Mouse (Mus musculus) forebrain, embryonic 15.5 days (tissue): Measurements from ENCODE around the gene Ptpra. TPM values are rescaled to one million over a fixed set of nuclear protein-coding genes. Genes with fewer than 3 reads are reported as not detected.

Experiments
- ATAC-seq: fragments of 200-750 bp; cut with Nextera tagmentation; replicated peaks from 2 replicates; pipeline ENCODE4 v1.8.0; 2017; ENCODE audit warnings: mild to moderate bottlenecking, moderate TSS enrichment, moderate library complexity
- H3K27ac ChIP-seq: fragments of 300-500 bp; sonication (generic); replicated peaks from 2 replicates; pipeline ENCODE4 v1.5.1; 2015; ENCODE audit warnings: mild to moderate bottlenecking, inconsistent platforms
- H3K27me3 ChIP-seq: fragments of 300-500 bp; sonication (generic); 2 replicates; pipeline ENCODE4 v1.6.1; 2015; ENCODE audit warnings: inconsistent platforms
- H3K36me3 ChIP-seq: fragments of 300-500 bp; sonication (generic); 2 replicates; pipeline ENCODE4 v1.6.1; 2015; ENCODE audit warnings: mild to moderate bottlenecking, inconsistent platforms
- H3K4me1 ChIP-seq: fragments of 300-500 bp; sonication (generic); 2 replicates; pipeline ENCODE4 v1.6.1; 2015; ENCODE audit warnings: inconsistent platforms
- H3K4me2 ChIP-seq: fragments of 300-500 bp; sonication (generic); replicated peaks from 2 replicates; pipeline ENCODE4 v1.6.1; 2015; ENCODE audit warnings: mild to moderate bottlenecking, inconsistent platforms
- H3K4me3 ChIP-seq: fragments of 300-500 bp; sonication (generic); 2 replicates; pipeline ENCODE4 v1.5.1; 2015; ENCODE audit warnings: mild to moderate bottlenecking, inconsistent platforms
- H3K9ac ChIP-seq: fragments of 300-500 bp; sonication (generic); replicated peaks from 2 replicates; pipeline ENCODE4 v1.6.1; 2015; ENCODE audit warnings: mild to moderate bottlenecking, inconsistent platforms
- H3K9me3 ChIP-seq: fragments of 300-500 bp; sonication (generic); 2 replicates; pipeline ENCODE4 v1.6.1; 2016; ENCODE audit warnings: inconsistent platforms
- WGBS: fragments of 180-500 bp; shearing (Covaris S2); methylation state at CpG from one replicate; pipeline ENCODE4 v1.1.7; 2015; ENCODE audit warnings: mixed read lengths; 5-methylcytosine and 5-hydroxymethylcytosine counted together
- microRNA-seq: library from miRNA; unstranded; fragments of <30 nt; microRNA quantifications from one replicate; pipeline ENCODE4, GENCODE M21; 2016
- polyA plus RNA-seq: library from polyadenylated mRNA; unstranded; fragments of >200 nt; fragmentation: Nextera tagmentation; extraction: Ambion mirVana; gene quantifications from 2 replicates; pipeline ENCODE4 v1.2.1, GENCODE M21; 2015

The Ptpra gene
- polyA plus RNA-seq, 1 experiment from 2014 or later, result 160 TPM

DNA sequence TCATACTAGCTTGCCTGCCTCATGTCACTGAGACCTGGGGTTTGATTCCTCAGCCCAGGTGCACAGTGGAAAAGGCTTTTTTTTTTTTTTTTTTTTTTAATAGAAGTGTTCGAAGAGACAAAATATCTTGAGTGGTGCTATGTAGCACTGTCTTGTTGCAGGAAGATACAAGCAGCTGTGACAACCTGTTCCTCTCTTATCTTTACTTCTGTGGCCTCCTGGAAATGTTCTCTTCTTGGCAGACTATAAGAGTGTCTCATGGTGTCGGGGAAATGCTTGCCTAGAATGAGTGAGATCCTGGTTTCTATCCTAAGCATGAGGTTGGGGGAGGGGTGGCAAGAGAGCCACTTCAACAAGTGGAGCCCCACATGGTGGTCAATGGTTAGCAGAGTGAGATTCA lies 138.3 kb downstream of the Ptpra start:
- H3K9ac ChIP-seq, result no peak overlapping the region
- H3K36me3 ChIP-seq, result peaks cover 19% of the 10 kb centered on the region
- no peak overlapping the region for H3K4me3 ChIP-seq
- no peaks in the 10 kb centered on the region for H3K4me1 ChIP-seq
- H3K9me3 ChIP-seq, result no peaks in the 10 kb centered on the region
- H3K27ac ChIP-seq, result no peak overlapping the region
- 0 out of 2 replicates have a peak, but pooled peaks cover 5% of the 10 kb centered on the region for H3K27me3 ChIP-seq
- H3K4me2 ChIP-seq, result no peak overlapping the region
- no peak for ATAC-seq
- WGBS, result 97% methylated on average over 2 of the region's 2 CpGs

DNA sequence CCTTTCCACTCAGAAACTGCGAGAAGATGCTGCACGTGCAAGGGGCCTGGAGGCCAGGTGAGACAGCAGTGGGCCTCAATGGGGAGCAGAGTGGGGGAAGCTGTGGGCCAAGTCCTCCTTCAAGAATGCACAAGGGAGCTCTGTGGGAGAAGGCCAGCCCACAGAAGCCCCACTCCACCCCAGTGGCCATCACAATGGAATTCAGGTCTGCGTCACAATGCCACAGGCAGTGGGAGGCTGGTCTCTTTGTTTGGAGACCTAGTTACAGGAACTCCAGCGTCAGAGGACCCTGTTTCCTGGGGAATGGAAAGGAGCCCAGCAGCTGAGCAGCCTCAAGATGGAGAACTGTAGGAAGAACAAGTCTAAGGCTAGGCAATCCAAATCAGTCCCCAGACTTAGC lies 139.1 kb downstream of the Ptpra start:
- Histone ChIP-seq H3K9ac (no peak overlapping the region), H3K36me3 (peaks cover 21% of the 10 kb centered on the region), H3K9me3 (no peaks in the 10 kb centered on the region), H3K4me2 (no peak overlapping the region), H3K4me1 (no peaks in the 10 kb centered on the region), H3K27ac (no peak overlapping the region), H3K27me3 (0 out of 2 replicates have a peak, but pooled peaks cover under 1% of the 10 kb centered on the region), H3K4me3 (no peak overlapping the region)
- no peak for ATAC-seq
- WGBS, result 63% methylated on average over 4 of the region's 4 CpGs

DNA sequence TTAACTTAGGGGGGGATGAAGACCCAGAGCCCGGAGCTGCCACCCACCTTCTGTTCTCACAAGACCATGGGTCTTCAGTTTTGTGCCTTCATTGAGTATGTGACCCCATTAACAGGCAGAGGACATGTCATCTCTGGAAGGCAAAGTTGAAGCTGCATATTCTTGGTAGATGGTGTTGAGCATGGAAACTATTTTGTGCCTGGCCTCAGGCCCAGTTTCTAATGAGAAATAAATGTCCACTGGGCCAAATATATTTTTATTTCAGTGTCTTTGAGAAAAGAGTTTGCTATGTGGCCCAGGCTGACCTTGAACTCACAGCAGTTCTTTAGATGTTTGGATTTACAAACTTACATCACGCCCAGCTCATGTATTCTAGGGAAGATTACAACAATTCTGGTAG lies 139.7 kb downstream of the Ptpra start:
- Histone ChIP-seq H3K9ac (no peak overlapping the region), H3K27me3 (no peaks in the 10 kb centered on the region), H3K4me3 (no peak overlapping the region), H3K27ac (no peak overlapping the region), H3K4me2 (no peak overlapping the region), H3K4me1 (no peaks in the 10 kb centered on the region), H3K9me3 (no peaks in the 10 kb centered on the region), H3K36me3 (peaks cover 22% of the 10 kb centered on the region)
- ATAC-seq, result no peak
- 99% methylated on average over 2 of the region's 2 CpGs for WGBS

DNA sequence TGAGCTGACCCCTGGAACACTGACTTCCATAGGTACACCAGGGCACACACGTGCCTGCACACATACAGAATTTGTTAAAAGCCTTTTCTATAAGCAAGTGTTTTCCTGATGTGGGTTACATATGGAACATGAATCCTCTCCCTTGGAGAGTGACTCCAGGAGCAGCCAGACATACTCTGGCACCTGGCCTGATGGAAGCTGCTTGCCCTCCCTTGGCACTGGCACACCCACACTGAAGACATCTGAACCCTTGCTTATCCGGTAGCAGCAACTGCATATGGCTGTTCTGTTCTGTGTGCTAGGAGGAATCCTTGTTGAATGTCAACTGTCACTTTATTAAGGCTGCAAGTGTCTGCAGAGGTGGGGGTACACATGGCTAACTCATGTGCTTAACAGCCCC lies 140.9 kb downstream of the Ptpra start:
- Histone ChIP-seq H3K9ac (no peak overlapping the region), H3K36me3 (peaks cover 34% of the 10 kb centered on the region), H3K9me3 (no peaks in the 10 kb centered on the region), H3K27ac (no peak overlapping the region), H3K4me2 (no peak overlapping the region), H3K4me1 (no peaks in the 10 kb centered on the region), H3K27me3 (no peaks in the 10 kb centered on the region), H3K4me3 (no peak overlapping the region)
- 93% methylated on average over 2 of the region's 2 CpGs for WGBS
- no peak for ATAC-seq

DNA sequence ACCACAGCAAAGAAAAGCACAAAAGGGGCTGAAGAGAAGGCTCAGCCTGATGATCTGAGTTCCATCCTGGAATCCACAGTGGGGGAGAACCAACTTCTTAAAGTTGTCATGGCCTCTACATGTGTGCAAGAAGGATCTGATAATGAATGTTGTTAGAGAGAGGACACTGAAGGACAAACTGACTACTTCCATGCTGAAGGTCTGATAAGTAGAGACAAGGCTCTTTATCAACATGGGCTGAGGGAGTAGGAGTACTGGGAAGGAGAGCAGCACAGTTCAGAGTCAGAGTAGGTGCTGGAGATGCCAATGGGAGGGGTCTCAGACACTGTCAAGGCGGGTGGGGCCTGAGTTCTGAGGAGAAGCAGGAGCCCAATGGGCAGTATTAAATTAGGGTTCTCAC lies 145.5 kb downstream of the Ptpra start:
- no peak for ATAC-seq
- Histone ChIP-seq H3K9me3 (no peaks in the 10 kb centered on the region), H3K4me3 (no peak overlapping the region), H3K9ac (no peak overlapping the region), H3K4me1 (no peaks in the 10 kb centered on the region), H3K27ac (no peak overlapping the region), H3K4me2 (no peak overlapping the region), H3K36me3 (peaks cover 60% of the 10 kb centered on the region), H3K27me3 (no peaks in the 10 kb centered on the region)
- 95% methylated on average over 1 of the region's 1 CpGs for WGBS

DNA sequence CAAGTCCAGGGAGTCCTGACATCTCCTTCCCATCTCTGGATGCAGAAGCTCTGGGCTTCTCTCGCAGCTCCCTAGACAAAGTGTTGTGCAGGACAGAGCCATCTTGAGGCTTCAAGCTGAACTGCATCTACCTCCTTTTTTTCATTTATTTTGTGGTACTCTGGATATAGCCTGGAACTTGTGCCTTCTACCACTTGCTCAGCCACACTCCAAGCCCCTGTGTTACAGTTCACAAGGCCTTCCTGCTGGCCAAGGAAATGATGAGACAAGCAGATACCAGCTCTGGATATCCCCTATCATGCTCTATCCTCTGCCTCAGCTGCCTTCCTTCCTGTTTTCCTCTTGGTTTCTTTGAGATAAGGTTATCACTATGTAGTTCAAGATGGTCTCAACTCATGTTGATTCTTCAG lies 147.5 kb downstream of the Ptpra start:
- H3K4me1 ChIP-seq, result no peaks in the 10 kb centered on the region
- no peaks in the 10 kb centered on the region for H3K9me3 ChIP-seq
- WGBS, result 6% methylated on average over 1 of the region's 1 CpGs
- no peak overlapping the region for H3K4me2 ChIP-seq
- ATAC-seq, result peak; percentile 43; the same call in 1 of the 2 replicates
- no peak overlapping the region for H3K4me3 ChIP-seq
- no peak overlapping the region for H3K27ac ChIP-seq
- peaks cover 64% of the 10 kb centered on the region for H3K36me3 ChIP-seq
- H3K9ac ChIP-seq, result no peak overlapping the region
- no peaks in the 10 kb centered on the region for H3K27me3 ChIP-seq

DNA sequence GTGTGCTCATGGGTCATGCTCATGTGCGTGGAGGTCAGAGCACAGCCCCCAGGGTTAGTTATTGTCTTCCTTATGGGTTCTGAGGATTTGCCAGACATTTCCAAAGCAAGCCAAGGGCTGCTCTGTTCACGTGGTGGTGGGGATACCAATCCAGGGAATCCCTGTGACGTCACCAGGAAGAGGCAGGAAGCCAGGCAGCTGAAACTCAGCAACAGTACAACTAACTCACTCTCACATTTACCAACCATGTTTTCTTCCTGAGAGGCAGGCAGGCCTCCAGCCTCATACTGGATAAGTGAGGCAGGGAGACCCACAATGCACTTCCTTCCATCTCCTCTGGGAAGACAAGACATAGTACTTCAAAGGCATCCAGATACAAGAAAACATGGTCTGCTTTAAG lies 148.3 kb downstream of the Ptpra start:
- H3K4me1 ChIP-seq, result no peaks in the 10 kb centered on the region
- H3K9ac ChIP-seq, result no peak overlapping the region
- H3K4me3 ChIP-seq, result no peak overlapping the region
- H3K4me2 ChIP-seq, result no peak overlapping the region
- WGBS, result 76% methylated on average over 3 of the region's 3 CpGs
- no peaks in the 10 kb centered on the region for H3K9me3 ChIP-seq
- no peaks in the 10 kb centered on the region for H3K27me3 ChIP-seq
- H3K36me3 ChIP-seq, result peaks cover 69% of the 10 kb centered on the region
- no peak for ATAC-seq
- H3K27ac ChIP-seq, result no peak overlapping the region

DNA sequence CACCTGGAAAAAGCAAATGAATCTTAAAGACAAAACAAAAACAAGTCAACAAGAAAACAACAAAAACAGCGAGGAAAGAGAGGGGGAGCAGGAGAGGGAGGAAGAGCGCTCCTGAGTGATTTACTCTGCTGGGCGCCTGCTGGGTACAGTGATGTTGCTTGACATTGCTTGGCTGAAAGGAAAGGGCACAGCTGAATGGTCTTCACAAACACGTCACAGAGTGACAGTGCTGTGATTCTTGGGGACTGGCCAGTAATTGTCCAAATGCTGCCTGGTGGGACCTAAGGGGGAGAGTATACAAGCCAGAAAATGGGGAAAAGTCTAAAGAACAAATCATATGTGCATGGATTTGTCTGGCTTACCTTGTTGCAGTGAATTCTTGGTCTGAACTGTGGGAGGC lies 152.1 kb downstream of the Ptpra start:
- no peaks in the 10 kb centered on the region for H3K4me1 ChIP-seq
- WGBS, result 82% methylated on average over 4 of the region's 4 CpGs
- no peaks in the 10 kb centered on the region for H3K27me3 ChIP-seq
- H3K4me2 ChIP-seq, result no peak overlapping the region
- no peaks in the 10 kb centered on the region for H3K9me3 ChIP-seq
- no peak overlapping the region for H3K9ac ChIP-seq
- no peak overlapping the region for H3K27ac ChIP-seq
- no peak overlapping the region for H3K4me3 ChIP-seq
- H3K36me3 ChIP-seq, result peaks cover 49% of the 10 kb centered on the region
- no peak for ATAC-seq

Small RNAs within 50 kb of the gene (microRNA-seq; reads per million reads assigned to microRNA genes)
- gene Gm23876, result not detected

Other genes starting within 250 kb of the Ptpra start
- 239 and 271 TPM in 2 replicates for gene Nop56, start 175.8 kb upstream of the Ptpra start, polyA plus RNA-seq
- gene Idh3b, start 165.7 kb upstream of the Ptpra start, polyA plus RNA-seq, result 165 TPM in 2 replicates
- gene Ebf4, start 155.1 kb upstream of the Ptpra start, polyA plus RNA-seq, result 3.8 and 4.0 TPM in 2 replicates
- gene Cpxm1, start 52.7 kb upstream of the Ptpra start, polyA plus RNA-seq, result 14.6 and 15.2 TPM in 2 replicates
- 0.24 and 0.25 TPM in 2 replicates for gene Gm28372, start 45.0 kb upstream of the Ptpra start, polyA plus RNA-seq
- 0.42 and 0.45 TPM in 2 replicates for gene 1700020A23Rik, start 45.0 kb upstream of the Ptpra start, polyA plus RNA-seq
- not detected in 2 replicates for gene Tmem239, start 43.8 kb upstream of the Ptpra start, polyA plus RNA-seq
- 116 and 119 TPM in 2 replicates for gene Vps16, start 25.9 kb upstream of the Ptpra start, polyA plus RNA-seq
- gene Pced1a, start 25.6 kb upstream of the Ptpra start, polyA plus RNA-seq, result 12.4 and 12.8 TPM in 2 replicates
- 77.8 and 82.3 TPM in 2 replicates for gene Mrps26, start 113.5 kb downstream of the Ptpra start, polyA plus RNA-seq
- gene Oxt, start 125.9 kb downstream of the Ptpra start, polyA plus RNA-seq, result 1.4 and 2.6 TPM in 2 replicates
- gene Avp, start 132.3 kb downstream of the Ptpra start, polyA plus RNA-seq, result 5.4 and 49.3 TPM in 2 replicates
- 14.1 and 15.4 TPM in 2 replicates for gene Fastkd5, start 179.7 kb downstream of the Ptpra start, polyA plus RNA-seq
- 12.7 and 12.9 TPM in 2 replicates for gene Ubox5, start 179.8 kb downstream of the Ptpra start, polyA plus RNA-seq
- gene Lzts3, start 192.5 kb downstream of the Ptpra start, polyA plus RNA-seq, result 9.2 and 10.0 TPM in 2 replicates
- gene Ddrgk1, start 214.4 kb downstream of the Ptpra start, polyA plus RNA-seq, result 57.4 and 63.4 TPM in 2 replicates
- 133 and 134 TPM in 2 replicates for gene Itpa, start 217.3 kb downstream of the Ptpra start, polyA plus RNA-seq
- 0.97 and 1.8 TPM in 2 replicates for gene Slc4a11, start 247.2 kb downstream of the Ptpra start, polyA plus RNA-seq